ENCODE assay signal across 11 mouse cellular contexts in genomic region chr6:37424374-37424773, GRCm38 (mm10). TPM values are rescaled to one million over a fixed set of nuclear protein-coding genes. Genes with fewer than 3 reads are reported as not detected.
DNase-seq lines count a peak whose midpoint lies in the region; ATAC-seq and TF ChIP-seq lines count a peak whose summit lies in the region.
"Had no signal": no experiment of that assay in that cellular context is flagged by ENCODE, and none has a peak within 500 bp of the region (broad histone marks: within the 10 kb centered on the region; RNA-seq: fewer than 3 reads in every experiment).

No protein-coding gene starts in this region.

- H3K4me2 ChIP-seq in lung, postnatal 0 days (replicated peaks; ENCODE audit: low read depth, low read length): peak overlapping the region; percentile 32
- no peak overlapping the region for H3K4me2 ChIP-seq in midbrain, embryonic 14.5 days (ENCODE audit: low read length)

- H3K27me3 ChIP-seq in kidney, adult 2 months (replicated peaks; ENCODE audit: control insufficient read depth, insufficient read depth, low read length): no peaks in the 10 kb centered on the region
- no peaks in the 10 kb centered on the region for H3K27me3 ChIP-seq in lung, postnatal 0 days (replicated peaks; ENCODE audit: insufficient read depth, low read length)
- no peaks in the 10 kb centered on the region for H3K27me3 ChIP-seq in midbrain, embryonic 14.5 days (ENCODE audit: control insufficient read depth, insufficient read depth, low read length)

- H3K27ac ChIP-seq in kidney, adult 2 months (ENCODE audit: insufficient read depth, low read depth, low read length): peak overlapping the region; percentile 45
- peak overlapping the region; percentile 84 for H3K27ac ChIP-seq in lung, postnatal 0 days (ENCODE audit: low read length)
- H3K27ac ChIP-seq in midbrain, embryonic 14.5 days (replicated peaks; ENCODE audit: low read depth, low read length): no peak overlapping the region
- H3K27ac ChIP-seq: liver, embryonic 14.5 days had no signal

- no peak for TF ChIP-seq CTCF in kidney, adult 2 months (conservative IDR thresholded peaks at IDR 0.05; ENCODE audit: insufficient read depth, insufficient read length, low read depth, low read length)
- 0 out of 2 replicates have a peak, but pooled peaks have one; percentile 11 for TF ChIP-seq CTCF in lung, postnatal 0 days (IDR thresholded peaks at IDR 0.05)

- H3K36me3 ChIP-seq in kidney, adult 2 months (ENCODE audit: control insufficient read depth, insufficient read depth, low read length): no peaks in the 10 kb centered on the region
- H3K36me3 ChIP-seq in lung, postnatal 0 days (ENCODE audit: insufficient read depth, low read length): no peaks in the 10 kb centered on the region
- no peaks in the 10 kb centered on the region for H3K36me3 ChIP-seq in midbrain, embryonic 14.5 days (ENCODE audit: control insufficient read depth, insufficient read depth, low read length)

- H3K4me1 ChIP-seq in kidney, adult 2 months (ENCODE audit: control insufficient read depth, insufficient read depth, low read length): peaks cover 75% of the 10 kb centered on the region
- H3K4me1 ChIP-seq in lung, postnatal 0 days (ENCODE audit: insufficient read depth, low read depth, low read length): peaks cover 39% of the 10 kb centered on the region
- no peaks in the 10 kb centered on the region for H3K4me1 ChIP-seq in midbrain, embryonic 14.5 days (ENCODE audit: control insufficient read depth, insufficient read depth, low read length)

- 41% methylated on average over 7 of the region's 7 CpGs for WGBS in kidney, adult 2 months
- 16% methylated on average over 7 of the region's 7 CpGs for WGBS in lung, postnatal 0 days
- WGBS in midbrain, embryonic 14.5 days: 87% methylated on average over 7 of the region's 7 CpGs

- H3K4me3 ChIP-seq in kidney, adult 2 months (ENCODE audit: insufficient read depth, low read depth, low read length): no peak overlapping the region
- H3K4me3 ChIP-seq in lung, postnatal 0 days (ENCODE audit: low read depth, low read length): no peak overlapping the region
- H3K4me3 ChIP-seq in midbrain, embryonic 14.5 days (replicated peaks; ENCODE audit: low read depth, low read length): no peak overlapping the region

- no peak for TF ChIP-seq EP300 in lung, postnatal 0 days (IDR thresholded peaks at IDR 0.05)

- no peak overlapping the region for H3K9ac ChIP-seq in lung, postnatal 0 days (replicated peaks; ENCODE audit: low read depth)
- H3K9ac ChIP-seq in midbrain, embryonic 14.5 days (replicated peaks; ENCODE audit: low read length): no peak overlapping the region
- H3K9ac ChIP-seq: liver, embryonic 14.5 days had no signal

- peak; percentile 20; the same call in 1 of the 2 replicates for ATAC-seq in lung, postnatal 0 days
- no peak for ATAC-seq in midbrain, embryonic 14.5 days (ENCODE audit: low FRiP score, low TSS enrichment)

- H3K9me3 ChIP-seq in lung, postnatal 0 days (ENCODE audit: low read length): no peaks in the 10 kb centered on the region
- H3K9me3 ChIP-seq in midbrain, embryonic 14.5 days (ENCODE audit: control insufficient read depth, low read length): no peaks in the 10 kb centered on the region

- intact Hi-C loops in heart, postnatal 25 days (cut with DNase I): no loop called here

- TF ChIP-seq POLR2A in kidney, adult 2 months (IDR thresholded peaks at IDR 0.05; ENCODE audit: low read depth, low read length): no peak

- DNase-seq in kidney, adult 2 months: peak; percentile 49
- no peak for DNase-seq in kidney, adult 8-10 months
- DNase-seq in gastrocnemius, postnatal 10 days: peak; percentile 36
- DNase-seq in heart, postnatal 25 days (ENCODE audit: low spot score): peak; percentile 65
- peak; percentile 52 for DNase-seq in lung, postnatal 0 days (ENCODE audit: low spot score)
- no peak for DNase-seq in left cerebral cortex, adult 18-20 months (ENCODE audit: low spot score in 2 of 2)
- DNase-seq in midbrain, embryonic 14.5 days: no peak
- no peak for DNase-seq in right cerebral cortex, postnatal 10 days (ENCODE audit: low spot score in 2 of 2)
- DNase-seq: adrenal gland, adult 2 months; cerebellum, postnatal 25 days had no signal

RNA-seq across cellular contexts. Expression of gene Creb3l2, which starts 17.6 kb away (rescaled TPM):
- polyA plus RNA-seq in kidney, adult 2 months (2012; rRNA removed): 23.3 and 25.0 TPM in 2 replicates
- 10 to 100 TPM; 18.2 to 24.0 TPM for total RNA-seq in gastrocnemius, postnatal 10 days (2021)
- total RNA-seq in heart, postnatal 25 days (2021): 10 to 100 TPM; 23.9 to 28.5 TPM
- polyA plus RNA-seq in lung, postnatal 0 days (2015; fragmentation: Nextera tagmentation; extraction: Ambion mirVana): 23.6 and 23.8 TPM in 2 replicates
- total RNA-seq in left cerebral cortex, adult 18-20 months (2021): 1 to 10 TPM; 6.9 to 7.0 TPM
- 1.6 and 3.2 TPM in 2 replicates for polyA plus RNA-seq in midbrain, embryonic 14.5 days (2014; fragmentation: Nextera tagmentation; extraction: Ambion mirVana)

Comparison
In these comparisons a context has a peak if more than half of its experiments do, and no peak if none do; other contexts are left out.
1. DNase-seq: peak in kidney, adult 2 months (single experiment), gastrocnemius, postnatal 10 days (single experiment), heart, postnatal 25 days (single experiment) and lung, postnatal 0 days (single experiment); none in kidney, adult 8-10 months (0 of 2), left cerebral cortex, adult 18-20 months (0 of 2), midbrain, embryonic 14.5 days (single experiment) and right cerebral cortex, postnatal 10 days (0 of 2).